Mouse (Mus musculus) granulocyte monocyte progenitor cell, adult 5-6 weeks (primary cell): ENCODE data around the gene Ggcx. TPM values are rescaled to one million over a fixed set of nuclear protein-coding genes. Genes with fewer than 3 reads are reported as not detected.

Experiments used
- ATAC-seq: replicated peaks from 2 replicates; pipeline ENCODE4 v1.8.0; 2016; ENCODE audit warnings: mild to moderate bottlenecking, moderate TSS enrichment, inconsistent platforms; ENCODE audit not compliant: poor library complexity, severe bottlenecking
- total RNA-seq, 2 experiments: library from RNA; stranded (forward) in 1 of 2; stranded (reverse) in 1 of 2; fragments of 200-712, 200-1000 nt in 1 of 2; fragments of >200 nt in 1 of 2; fragmentation: Nextera tagmentation in 1 of 2; gene quantifications; 2 replicates each; pipeline ENCODE4 v1.2.3; 2014 to 2017

Ggcx gene
- total RNA-seq, 2 experiments from 2014 or later = 8.8 to 19.7 TPM

DNA sequence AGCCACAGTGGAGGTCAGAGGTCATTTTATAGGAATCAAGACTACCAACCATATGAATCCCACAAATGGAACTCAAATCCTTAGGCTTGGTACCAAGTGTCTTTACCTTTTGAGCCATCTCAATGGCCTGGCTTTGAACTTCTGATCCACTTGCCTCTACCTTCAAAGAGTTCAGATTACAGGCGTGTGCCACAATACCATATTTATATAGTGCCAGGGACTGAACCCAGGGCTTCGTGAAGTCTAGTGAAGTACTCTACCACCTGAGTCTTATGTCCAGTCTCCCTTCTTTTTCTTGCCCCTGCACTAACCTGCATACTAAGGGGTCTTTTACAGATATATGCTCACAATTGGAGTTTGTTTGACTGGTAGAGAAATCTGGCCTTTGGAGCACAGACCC is 27.5 kb upstream of the Ggcx start:
- ATAC-seq = no peak

DNA sequence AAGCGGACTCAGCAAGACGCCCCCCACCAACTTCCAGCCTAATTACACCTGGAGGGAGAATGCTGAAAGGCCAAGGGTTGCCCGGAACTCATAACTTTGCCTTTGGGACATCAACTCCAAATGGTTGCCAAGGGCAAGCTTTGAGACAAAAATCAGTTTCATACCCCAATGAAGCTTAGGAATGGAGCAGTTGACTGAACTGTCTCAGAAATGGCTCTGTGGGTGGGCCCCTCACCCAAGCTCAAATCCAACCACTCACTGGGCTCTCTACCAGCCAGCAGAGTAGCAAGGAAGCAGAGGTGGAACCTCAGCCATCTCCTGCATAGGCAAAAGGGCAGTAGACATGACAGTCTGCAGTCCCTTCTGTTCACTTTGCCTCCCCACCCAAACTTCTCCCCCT is 26.3 kb upstream of the Ggcx start:
- no peak for ATAC-seq

GRCm38 (mm10) chr6:72388266-72388665 is 25.8 kb upstream of the Ggcx start:
- ATAC-seq = no peak

- ATAC-seq = no peak
Observed at GRCm38 (mm10) chr6:72388791-72389329, 25.2 kb upstream of the Ggcx start.

DNA sequence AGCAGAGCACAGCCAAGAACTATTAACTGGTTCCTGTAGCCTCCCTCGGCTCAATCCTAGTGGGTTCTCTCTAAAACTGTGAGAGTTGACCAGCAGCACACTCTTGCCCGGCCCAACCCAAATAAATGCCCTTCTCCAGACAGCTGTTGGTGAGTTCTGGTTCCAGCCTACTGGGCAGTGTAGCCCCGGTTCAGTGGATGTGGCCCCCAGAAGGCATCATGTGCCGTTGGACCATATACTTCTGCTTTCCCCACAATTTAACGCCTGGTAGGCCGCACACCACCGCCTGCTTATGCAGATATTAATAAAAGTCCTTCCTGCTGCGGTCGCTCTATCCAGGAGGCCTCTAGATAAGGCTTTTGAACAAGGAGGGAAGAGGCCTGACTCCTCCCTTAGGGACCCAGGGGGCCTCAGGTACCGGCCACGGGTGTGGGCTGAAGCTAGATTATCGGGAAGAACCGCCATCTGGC is 24.6 kb upstream of the Ggcx start:
- ATAC-seq = peak; percentile 75

DNA sequence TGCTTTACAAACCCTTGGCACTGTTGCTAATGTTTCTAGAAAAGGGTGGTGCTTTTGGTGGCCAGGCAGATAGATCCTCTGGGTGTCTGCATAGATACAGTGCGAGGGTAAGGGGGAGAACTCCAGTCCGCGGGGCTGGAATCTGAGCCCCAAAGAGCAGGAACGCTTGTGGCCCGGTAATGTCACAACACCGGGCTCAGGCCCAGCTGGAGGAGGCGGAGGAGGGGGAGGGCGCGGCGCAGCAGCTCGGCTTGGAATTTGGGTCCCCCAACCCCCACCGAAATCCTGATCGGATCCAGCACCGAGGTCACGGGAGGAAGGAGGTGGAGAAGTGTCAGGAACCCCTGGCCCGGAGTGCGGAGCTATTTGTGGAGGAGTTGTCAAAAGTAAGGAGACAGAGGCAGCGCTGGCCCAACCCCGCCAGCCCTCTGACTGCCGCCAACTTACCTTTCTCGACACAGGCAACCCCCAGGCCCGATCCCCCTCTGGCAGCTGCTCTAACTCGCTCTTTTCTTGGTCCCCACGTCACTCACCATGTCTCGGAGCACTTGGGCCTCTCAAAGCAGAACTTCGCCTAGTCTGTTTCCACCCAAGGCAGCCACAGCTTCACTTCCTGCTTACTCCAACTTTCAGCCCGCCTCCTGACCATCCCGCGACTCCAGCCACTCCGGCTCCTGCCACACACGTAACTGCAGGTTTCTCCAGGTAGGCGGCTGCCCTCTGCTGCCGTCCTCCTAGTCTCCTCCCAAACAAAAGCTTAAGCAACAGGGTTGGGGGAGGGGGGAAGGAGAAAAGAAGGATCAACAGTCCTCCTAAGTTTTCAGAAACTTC is 24.0 kb upstream of the Ggcx start, which contains the start of gene Vamp8:
Gene Vamp8 (minus strand): TSS at position 763 of the 831 bp plus-strand sequence.
- peak; percentile 79 for ATAC-seq

- ATAC-seq = no peak
Observed at GRCm38 (mm10) chr6:72390795-72391521, 23.1 kb upstream of the Ggcx start.

GRCm38 (mm10) chr6:72392341-72392740 is 21.8 kb upstream of the Ggcx start:
- no peak for ATAC-seq

DNA sequence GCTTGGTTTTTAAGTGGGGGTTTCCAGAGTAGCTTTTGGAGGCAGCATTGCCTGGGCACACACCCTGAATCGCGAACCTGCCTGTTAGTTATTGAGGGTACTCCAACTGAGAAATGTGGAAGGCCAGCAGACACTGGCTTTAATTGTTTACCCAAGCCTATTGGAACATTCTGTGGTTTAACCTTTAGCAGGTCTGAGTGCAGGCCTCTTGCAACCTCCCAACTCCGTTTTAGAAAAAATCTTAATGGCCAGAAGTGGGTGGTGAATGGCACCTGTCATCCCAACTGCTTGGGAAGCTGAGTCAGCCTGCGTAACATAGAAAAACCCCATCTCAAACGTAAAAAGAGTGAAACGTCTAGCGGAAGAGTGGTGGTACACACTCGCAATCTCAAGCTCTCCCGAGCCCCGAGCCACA is 17.3 kb upstream of the Ggcx start:
- ATAC-seq = no peak

GRCm38 (mm10) chr6:72399967-72400366 is 14.1 kb upstream of the Ggcx start:
- ATAC-seq = no peak

- ATAC-seq = peak; percentile 95
Observed at GRCm38 (mm10) chr6:72401875-72402274, 12.2 kb upstream of the Ggcx start.

DNA sequence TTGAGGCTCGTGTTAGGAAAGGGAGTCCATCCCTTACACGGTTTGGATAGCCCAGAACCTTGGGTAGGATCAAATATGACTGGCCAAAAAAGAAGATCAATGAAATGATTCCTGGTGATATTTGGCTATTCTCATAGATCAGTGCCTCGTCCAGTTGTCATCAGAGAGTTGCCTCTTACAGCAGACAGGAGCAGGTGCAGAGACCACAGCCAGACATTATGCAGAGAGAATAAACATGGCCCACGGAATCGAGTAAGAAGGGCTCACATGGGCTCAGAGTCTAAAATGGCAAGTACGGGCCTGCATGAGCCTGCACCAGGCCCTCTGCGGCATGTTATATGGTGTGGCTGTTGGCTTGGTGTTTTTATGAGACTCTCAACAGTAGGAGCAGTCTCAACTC is 8.8 kb upstream of the Ggcx start:
- no peak for ATAC-seq

DNA sequence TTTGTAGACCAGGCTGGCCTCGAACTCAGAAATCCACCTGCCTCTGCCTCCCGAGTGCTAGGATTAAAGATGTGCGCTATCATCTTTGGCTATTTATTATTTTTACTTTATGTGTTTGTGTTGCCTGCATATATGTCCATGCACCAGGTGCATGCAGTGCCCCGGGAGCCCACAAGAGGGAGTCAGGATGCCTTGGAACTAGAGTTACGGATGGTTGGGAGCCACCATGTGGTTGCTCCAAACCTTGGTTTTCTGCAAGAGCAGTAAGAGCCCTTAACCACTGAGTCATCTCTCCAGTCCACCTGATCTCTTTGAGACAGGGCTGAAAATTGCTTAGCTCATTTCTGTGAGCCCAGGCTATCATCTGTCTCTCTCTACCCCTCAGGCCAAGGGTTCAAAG is 7.0 kb upstream of the Ggcx start:
- ATAC-seq = peak; percentile 91

- no peak for ATAC-seq
Observed at GRCm38 (mm10) chr6:72409567-72409966, 4.5 kb upstream of the Ggcx start.

GRCm38 (mm10) chr6:72410003-72410402 is 4.1 kb upstream of the Ggcx start:
- ATAC-seq = no peak

DNA sequence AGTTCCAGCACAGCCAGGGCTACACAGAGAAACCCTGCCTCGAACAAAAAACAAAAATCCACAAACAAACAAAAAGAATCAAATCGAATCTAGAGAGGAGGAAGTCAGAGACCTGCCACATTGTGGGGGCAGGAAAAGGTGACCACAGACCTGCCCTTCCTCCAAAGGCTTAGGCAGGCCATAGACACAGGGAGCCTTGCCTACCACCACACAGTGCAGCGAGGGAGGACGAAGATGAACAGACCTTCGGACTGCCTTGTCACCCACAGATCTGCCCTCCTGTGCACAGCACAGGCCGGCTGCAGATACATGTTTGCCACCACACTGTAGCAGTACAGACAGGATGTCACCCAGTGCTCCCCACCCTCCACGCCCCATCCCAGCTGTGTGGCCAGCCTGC is 3.6 kb upstream of the Ggcx start:
- ATAC-seq = peak; percentile 63

- no peak for ATAC-seq
Observed at GRCm38 (mm10) chr6:72415181-72415580, 1.1 kb downstream of the Ggcx start.

DNA sequence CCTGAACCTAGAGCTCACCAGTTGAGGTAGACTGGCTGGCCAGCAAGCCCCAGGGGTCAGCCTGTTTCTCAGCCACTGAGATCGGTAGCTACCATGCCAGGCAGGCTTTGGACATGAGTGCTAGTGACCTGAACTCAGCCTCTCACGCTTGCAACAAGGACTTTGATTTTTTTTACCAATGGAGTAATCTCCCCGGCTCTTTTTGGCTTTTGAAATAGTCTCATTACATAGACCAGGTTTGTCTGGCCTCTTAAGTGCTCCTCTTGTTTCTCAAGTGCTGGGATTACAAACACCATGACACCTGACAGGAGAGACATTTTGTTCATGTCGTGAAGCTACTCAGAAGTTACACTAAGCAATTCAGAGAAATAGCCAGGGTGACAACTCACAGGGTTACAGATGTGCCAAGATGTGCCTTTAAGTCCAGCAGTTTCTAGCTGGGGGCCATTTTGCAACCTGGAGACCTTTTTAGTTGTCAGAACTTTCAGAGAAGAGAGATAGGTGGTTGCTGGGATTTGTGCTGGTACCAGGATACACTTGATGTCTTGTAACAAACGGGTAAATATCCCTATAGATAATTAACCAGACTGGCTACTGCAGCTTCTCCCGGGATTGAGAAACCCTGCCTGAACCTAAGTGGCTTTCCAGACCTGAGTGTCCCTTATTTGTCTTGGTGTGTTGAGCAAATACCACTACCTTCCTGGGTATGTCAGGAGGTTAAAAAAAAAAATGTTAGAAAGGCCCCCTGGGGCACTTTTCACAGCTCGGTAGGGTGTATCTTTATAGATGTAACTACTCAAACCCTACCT is 2.1 kb downstream of the Ggcx start:
- no peak for ATAC-seq

DNA sequence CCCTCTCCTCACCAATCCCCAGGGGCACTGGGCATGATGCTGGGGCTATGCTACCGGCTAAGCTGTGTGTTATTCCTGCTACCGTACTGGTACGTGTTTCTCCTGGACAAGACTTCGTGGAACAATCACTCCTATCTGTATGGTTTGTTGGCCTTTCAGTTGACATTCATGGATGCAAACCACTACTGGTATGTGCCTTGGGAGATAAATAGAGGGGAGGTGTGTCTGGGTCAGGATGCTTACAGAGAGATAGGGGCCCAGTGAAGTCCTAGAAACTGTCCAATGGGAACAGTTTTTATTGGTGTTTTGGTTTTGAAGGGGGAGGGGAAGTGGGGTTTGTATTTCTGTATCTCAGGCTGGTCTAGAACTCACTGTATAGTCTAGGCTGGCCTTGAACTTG is 4.2 kb downstream of the Ggcx start:
- ATAC-seq = no peak

DNA sequence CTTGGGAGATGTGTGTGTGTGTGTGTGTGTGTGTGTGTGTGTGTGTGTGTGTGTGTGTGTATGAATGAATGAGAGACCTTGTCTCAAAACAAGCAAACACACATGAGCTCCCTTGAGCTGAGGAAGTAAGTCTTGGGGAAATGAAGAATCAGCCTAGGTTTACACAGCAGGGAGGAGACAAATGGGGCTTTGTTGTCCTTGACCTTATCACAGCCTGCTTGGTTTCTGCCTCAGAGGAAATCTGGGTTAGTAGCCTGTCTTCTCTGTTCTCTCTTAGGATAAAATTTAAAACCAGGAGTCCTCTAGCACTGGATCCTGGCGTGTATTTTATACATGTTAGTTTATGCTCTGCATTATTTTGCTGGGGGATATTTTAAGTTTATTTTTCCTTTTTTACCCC is 5.7 kb downstream of the Ggcx start:
- ATAC-seq = no peak
